Mouse (Mus musculus): Measurements from ENCODE around the gene Kctd6.
A peak's percentile ranks its signal among the peaks of the same experiment; 100 is the strongest.

Kctd6 gene

GRCm38 (mm10) chr14:8214299-8215207 is 613 bp downstream of the Kctd6 start:
- peak; percentile 82 for DNase-seq

DNA sequence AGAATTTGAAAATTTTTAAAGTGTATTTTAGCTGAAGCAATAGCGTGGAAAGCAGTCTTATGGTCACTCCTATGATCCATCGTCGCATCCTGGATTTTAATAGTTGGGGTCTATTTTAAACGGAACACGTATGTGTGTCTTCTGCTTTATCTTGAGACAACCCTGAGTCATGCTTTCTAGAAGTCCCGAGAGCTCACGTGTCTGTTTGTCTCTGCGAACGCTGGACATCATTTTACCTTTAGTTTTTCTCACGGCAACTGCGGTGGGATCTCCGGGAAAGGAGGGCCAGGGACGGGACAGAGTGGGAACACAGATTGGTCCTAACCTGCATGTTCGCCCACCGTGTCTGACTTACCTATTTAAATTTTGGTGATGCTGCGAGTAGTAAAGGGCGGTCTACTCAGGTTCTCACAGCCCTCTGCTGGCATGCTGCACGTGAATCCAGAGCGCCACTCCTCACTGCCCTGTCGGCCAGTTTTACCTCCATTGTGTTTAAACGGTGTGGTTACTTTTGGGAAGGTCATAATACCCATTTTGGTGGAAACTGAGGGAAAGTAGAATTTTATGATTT is 1.4 kb downstream of the Kctd6 start:
- no peak for DNase-seq

GRCm38 (mm10) chr14:8216100-8216499 is 2.2 kb downstream of the Kctd6 start:
- DNase-seq, result no peak

- DNase-seq, result no peak
Measured at GRCm38 (mm10) chr14:8218238-8218637, 4.3 kb downstream of the Kctd6 start.

GRCm38 (mm10) chr14:8218730-8219380 is 4.9 kb downstream of the Kctd6 start:
- peak; percentile 9 for DNase-seq

GRCm38 (mm10) chr14:8219876-8220275 is 5.9 kb downstream of the Kctd6 start:
- DNase-seq, result no peak

DNA sequence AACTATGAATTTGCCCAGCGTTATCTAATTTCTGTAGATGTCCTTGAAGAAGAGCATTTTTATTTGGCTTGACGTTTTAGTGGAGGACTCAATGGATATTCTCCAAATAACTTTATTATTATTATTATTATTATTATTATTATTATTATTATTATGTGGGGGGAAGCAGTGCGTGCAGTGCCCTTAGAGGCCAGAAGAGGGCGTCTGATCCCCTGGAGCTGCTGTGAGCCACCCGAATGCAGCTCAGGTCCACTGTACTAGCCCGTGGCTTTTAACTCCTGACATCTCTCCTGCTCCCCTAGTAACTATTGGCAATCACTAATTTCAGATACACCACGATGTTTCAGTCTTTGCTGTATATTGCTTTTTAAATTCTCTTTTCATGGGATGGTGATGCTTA is 6.4 kb downstream of the Kctd6 start:
- DNase-seq, result no peak

DNA sequence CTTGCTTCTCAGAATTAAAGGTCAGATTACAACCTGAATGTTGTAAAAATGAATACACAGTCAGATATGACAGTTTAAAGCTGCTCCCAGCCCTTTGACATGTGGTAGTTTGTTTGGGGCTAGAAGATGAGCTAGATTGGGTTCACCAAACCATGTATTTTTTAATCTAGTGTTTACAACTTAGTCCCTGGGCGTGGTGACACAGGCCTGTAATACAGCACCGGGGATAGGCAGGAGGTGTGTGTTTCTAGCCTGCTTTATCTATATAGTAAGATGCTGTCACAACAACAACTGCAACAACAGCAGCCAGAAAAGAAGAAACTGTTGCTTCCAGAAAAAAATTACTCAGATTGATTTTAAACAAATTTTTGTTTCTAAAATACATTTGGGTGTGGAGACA is 7.0 kb downstream of the Kctd6 start:
- no peak for DNase-seq

GRCm38 (mm10) chr14:8222561-8222960 is 8.6 kb downstream of the Kctd6 start:
- DNase-seq, result no peak

DNA sequence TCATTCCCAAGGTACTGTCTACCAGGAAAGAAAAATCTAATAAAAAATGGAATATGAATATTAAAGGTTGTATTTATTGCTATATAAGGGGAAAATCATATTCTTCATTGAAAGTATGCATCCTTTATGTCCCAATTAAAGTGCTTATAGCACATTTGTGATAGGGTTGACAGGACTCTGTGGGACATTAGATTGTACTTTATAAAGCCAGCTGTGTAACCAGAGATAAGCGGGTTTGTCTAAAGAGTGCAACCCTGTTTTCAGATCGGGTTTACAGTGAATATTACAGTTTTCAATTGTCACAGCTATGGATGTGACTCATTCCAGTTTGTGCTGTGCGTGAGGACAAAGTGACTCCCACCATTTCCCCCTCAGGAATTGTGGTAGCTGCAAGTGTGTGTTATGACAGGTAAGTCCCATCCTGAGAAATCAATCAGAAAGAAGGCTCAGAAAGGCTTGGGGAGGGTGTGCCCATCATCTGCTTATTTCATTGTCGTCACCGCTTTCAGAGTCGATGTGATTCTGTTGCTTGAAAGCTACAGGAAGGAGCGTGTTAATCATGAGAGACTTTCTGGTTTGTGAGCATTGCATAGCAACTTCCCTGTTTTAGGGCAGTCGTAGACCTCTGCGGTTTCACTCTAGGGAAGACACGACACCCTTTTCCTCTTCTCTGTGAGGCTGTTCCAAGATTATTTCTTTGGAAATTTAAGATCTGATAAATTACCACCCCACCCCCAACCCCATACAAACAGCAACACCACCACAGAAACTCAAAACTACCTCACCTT is 9.8 kb downstream of the Kctd6 start:
- DNase-seq, result no peak

DNA sequence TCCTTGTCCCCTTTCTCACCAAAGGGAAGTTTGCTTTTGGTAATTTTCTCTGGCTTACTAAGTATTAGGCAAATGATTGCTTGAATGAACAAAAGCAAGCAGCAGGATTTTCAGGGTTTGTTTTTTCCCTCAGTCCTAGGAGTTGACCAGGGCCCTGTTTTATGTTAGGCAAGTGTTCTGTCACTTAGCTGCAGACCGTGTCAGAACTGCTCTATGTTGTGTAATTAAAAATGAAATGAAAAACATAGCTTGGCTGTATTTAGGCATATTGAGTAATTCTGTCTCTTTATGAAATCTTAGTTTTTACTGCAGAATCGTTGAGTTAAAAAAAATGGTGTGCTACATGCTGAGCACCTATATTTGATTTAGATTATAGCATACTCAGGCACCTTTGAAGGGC is 10.9 kb downstream of the Kctd6 start:
- no peak for DNase-seq

DNA sequence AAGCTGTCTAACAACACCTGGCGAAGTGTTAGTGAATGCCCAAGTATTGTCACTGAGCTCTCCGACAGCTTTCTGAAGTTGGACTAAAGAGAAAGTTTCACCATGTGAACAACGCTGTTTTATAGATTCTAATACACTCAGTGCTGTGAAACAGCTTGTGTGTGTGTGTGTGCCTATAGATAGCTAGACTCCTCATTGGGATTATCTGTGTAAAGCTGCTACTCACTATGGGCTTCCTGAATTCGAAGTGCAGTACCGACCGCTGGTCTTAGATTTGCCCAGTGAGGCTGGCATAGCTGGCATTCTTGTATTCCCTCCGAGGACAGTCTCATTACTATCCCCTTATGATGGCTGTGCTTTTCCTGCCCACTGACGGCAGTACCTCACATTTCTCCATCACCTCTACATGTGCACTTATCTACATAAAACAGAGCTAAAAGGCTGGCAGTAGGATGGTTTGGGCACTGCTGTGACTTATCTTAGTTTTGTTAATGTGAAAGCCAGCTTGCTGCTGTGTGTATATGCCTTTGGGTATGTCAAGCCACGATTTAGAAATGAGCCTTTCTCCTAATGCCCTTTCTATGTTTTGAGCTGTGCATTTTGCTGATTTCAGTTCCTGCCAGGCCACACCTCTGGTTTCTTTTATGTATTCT is 15.6 kb downstream of the Kctd6 start:
- no peak for DNase-seq

DNA sequence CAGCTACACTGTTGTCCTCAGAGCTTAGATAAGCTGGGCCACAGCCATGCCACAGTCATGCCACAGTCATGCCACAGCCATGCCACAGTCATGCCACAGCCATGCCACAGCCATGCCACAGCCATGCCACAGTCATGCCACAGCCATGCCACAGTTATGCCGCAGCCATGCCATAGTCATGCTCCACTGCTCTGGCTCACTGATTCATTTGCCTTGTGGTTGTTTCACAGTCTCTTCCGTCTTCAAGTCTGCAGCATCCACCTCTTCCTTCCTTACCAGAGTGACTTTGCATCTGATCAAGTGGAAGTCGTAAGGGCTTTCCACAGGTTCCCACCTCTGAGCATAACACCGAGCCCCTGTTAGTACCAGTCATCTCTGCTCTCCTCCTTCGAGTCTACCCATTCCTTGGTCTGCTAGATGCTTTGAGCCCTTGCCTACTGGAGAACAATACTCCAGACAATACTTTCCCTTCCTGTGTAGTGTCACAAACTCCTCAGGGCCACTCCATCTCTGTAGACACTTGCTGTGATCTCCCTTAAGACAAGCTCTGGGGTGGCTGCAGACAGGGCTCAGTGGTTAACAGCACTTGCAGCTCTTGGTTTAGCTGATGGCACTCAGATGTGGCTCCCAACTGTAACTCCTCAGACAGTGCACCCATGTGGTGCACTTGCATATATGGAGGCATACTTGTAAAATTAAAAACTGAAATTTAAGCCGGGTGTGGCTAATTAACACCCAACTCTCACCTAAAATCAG is 18.4 kb downstream of the Kctd6 start:
- DNase-seq, result no peak

DNA sequence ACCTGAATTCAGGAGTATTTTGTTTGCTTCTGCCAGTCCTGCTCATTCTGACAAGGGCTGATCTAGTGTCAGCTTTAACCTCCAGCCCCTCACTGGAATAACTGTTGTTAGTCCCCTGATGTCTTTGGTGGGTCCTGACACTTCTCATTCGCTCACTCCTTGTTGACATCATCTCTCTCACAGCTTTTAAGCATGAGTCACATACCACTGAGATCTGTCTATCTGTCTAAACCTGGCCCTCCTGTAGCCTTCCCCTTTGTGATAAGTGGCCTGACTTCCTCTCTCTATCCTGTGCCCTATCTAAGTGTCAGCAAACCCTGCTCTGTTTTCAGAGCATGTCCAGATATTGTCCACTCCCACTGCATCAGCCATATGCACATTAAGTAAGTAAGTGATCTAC is 19.3 kb downstream of the Kctd6 start:
- DNase-seq, result no peak

- DNase-seq, result no peak
Measured at GRCm38 (mm10) chr14:8241816-8242215, 27.9 kb downstream of the Kctd6 start.

DNA sequence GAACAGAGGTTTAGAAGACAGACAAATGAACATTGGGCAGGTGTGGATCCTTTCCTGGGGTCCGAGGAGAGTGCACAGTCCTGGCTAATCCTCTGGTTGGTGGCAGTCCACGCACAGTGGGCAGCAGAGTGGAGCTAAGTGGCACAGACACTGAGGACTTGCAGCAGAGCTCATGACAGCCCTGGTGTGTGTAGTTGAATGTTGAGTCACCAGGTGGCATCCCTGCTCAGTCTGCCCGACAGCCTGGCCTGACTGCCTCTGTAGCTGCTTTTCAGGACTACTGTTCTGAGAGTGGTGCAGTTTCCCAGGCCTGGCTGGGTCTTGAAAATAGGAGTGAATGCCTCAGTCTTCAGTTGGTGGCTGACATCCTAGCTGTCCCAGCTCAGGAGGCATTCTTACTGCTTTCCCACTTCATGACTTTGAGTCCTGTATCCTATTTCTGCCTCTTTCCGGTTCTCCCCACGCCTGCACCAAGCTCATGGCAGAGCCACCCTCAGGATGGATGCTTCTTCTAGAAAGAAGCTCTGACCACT is 28.5 kb downstream of the Kctd6 start:
- DNase-seq, result no peak

DNA sequence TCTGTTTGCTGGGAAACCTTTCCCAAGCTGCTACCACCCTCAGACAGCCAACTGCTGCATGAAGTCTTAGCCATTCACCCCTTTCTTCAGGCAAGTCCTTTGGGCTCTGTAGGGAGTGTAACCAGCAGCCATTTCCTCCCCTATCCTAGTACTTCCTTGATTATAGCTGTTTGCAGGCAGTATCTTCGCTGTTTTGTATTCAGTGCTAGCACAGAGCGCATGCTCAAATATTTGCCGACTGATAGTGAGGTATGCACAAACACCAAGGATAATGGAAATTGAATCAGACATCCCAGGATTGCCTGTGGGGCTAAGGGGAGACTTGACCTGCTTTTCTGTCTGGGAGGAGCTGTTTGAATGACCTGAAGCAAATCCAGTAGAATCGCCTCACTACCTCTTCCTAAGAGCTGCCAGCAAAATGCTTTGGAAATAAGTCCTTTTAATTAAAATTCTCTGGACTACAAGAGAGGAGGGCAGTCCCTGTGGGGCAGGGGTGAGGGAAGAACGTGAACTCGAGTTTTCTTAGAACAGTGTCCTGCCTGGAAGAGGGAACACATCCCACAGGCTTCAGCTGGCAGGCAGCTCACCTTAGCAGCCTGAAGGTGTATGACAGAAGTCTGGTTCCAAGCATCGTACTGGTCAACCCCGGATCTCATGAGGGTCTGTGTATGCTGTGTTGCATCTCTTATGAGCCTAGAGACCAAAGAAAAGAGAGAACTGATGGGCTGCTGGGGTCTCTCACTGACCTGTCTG is 29.4 kb downstream of the Kctd6 start:
- DNase-seq, result no peak

DNA sequence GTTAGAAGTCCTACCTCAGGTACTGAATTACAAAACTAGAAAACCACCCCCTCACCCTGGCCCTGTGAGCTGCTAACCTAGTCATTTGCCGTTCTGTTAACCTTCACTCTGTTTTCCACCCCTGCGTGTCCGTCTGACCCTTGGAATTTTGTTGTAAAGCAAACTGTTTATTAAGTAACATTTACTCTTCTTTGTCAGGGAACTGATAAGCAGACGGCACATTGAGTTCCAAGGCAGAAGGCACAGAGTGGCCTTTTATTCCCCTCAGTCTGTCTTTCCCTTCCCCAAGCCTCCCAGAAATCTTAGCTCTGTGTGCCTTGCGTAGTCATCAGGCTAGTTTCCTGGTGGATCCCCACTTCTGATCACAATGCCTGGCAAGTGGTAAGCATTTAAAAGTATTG is 30.3 kb downstream of the Kctd6 start:
- DNase-seq, result no peak

DNA sequence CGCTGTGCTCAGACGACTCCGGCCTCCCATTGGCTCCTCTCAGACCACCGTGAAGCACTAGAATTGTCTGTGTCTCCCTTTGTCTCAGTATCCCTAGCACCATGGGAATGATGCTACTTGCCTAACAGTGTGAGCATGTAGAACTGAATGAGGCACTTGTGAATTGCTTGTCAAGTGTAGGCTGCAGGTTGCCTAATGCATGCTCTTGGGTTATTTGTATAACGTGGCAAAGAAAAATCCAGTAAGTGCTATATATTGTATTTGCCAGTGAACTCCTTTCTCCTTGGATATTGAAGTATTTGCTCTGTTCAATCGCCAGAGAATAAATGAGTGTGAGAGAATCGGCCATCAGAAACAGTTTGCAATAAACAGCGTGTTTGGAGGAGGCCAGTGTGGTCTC is 32.9 kb downstream of the Kctd6 start:
- DNase-seq, result no peak

GRCm38 (mm10) chr14:8249206-8249605 is 35.3 kb downstream of the Kctd6 start:
- DNase-seq, result no peak
